Mouse (Mus musculus): ENCODE measurements around the gene Abcc2.

The Abcc2 gene

DNA sequence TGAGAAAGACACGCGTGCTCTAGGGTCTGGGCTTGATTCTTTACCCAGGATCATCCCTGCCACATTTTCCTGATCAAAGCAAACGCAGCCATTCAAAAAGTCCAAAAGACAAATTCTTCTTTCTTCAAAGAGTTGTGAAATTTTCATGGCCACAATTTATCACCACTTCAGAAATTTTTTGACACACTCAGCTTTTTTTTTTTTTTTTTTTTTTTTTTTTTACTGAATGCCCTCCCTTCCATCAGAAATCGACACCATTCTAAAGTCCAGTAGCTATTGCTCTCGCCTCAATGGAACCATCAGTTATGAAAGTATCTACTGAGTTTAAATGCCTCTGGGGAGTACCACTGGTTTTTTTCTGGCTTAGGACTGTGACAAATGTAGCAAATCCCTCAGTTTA, 1.6 kb upstream of the Abcc2 start:
- DNase-seq, result no peak

DNA sequence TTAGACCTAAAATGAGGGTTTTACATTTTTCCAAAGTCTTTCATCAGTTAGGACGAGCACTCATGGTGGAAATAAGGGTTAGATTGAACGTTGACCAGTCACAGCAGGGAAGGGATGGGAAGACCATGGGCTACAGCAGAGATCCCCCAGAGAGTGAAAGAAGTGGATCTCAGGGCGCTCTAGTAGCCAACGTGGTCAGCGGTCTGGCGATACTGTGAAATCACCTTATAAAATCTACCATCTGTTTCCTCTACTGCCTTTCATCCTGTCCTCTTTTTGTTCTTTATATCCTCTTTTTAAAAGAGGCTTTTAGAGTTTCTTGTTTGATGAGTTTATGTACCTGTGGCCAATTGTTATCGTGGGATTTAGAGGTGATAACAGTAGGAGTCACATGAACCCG, 2.8 kb downstream of the Abcc2 start:
- DNase-seq, result no peak

DNA sequence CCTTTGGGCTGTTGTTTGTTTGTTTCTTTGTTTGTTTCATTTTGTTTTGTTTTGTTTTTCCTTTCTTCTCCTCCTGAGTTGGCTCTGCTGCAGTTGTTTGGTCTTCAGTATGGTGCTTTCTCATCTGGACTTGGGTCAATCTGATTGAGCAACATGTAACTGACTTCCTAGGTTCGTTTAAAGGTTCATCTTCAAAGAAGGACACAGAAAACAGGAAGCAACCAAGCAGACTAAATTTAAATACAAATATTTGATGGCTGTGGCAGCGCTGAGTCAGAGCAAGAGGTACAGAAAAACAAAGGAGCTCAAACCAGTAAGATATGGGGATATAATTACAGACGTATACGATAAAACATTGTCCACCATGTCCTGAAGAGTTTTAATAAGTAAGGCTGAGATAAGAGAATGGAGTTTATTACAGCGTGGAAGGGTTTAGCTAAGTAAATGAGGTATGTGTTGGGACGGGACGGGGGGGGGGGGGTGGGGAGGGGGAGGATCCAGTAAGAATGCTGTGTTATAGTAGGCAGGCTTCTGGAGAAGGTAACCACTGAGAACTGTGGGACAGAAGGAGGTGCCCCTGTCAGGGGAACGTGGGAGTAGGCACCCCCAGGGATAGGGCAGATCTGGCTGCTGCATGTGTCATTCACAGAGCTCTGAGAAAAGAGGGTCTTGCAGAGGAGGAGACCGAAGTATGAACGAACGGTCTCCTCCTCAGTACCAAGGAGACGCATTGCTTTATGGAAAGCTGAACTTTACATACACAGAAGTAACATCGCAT, 4.4 kb downstream of the Abcc2 start:
- no peak for DNase-seq

DNA sequence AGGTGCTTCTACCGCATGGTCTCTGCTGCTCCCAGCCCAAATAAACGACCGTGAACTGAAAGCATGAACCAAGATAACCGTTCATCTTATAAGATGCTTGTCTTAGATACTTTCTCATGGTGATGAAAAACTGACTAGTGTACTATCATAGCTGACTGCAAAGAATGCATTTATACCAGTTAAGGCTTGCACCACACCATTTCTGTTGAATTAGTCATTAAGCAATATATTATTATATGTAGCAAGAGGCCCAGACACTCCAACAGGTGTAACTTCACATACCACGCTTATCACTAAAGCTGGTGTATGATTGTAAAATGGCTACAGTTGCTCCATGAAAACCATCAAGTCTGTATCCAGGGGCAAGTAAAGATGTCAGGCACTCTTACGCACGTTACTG, 7.8 kb downstream of the Abcc2 start:
- no peak for DNase-seq

DNA sequence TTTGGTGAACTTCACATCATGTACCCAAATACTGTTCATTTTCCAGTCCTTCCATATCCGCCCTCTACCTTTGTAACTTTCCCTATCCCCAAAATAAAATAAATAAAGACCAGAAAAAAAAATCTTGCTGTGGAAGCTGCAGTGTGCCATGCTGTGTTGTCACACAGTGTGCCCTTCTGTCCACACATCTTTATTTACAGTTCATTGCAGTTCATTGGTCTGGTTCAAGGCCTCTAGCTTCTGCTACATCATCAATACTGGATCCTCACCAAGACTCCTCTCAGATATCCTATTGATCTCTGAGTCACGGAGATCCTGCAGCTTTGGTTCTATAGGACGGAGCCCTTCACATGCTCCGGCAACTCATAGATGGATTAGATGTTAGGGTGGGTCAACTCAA, 10.5 kb downstream of the Abcc2 start:
- no peak for DNase-seq

DNA sequence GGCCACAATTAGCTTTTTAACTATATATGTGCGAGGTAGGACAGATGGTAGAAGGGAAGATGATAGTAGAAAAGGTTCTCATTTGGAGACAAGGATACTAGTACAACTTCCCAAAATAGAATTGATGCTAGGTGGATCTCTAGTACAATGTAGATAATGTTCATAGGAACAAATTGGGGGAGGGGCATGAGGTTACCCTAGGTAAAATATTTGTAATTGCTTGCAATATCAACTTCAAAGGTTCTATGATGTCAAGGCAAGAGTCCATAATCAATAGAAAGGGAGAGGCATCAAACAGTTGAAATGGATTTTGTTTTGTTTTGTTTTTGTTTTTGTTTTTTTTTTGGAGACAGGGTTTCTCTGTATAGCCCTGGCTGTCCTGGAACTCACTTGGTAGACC, 12.0 kb downstream of the Abcc2 start:
- DNase-seq, result no peak

DNA sequence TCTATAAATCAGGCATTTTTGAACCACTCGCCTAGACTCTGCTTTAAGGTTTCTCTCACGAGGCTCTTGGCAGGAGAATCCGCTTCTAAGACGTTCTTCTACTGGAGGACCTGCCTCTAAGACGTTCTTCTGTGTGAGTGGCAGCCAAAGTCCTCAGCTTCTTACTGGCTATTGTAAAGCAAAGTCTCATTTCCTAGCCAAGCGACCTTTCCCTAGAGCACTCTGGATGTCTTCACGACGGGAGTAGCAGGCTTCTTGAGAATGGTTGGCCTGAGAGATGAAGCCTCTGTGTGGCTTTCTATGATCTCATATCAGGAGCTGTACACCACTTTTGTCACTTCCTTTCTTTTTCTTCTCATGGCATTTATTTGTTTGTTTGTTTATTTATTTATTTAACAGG, 13.5 kb downstream of the Abcc2 start:
- no peak for DNase-seq

DNA sequence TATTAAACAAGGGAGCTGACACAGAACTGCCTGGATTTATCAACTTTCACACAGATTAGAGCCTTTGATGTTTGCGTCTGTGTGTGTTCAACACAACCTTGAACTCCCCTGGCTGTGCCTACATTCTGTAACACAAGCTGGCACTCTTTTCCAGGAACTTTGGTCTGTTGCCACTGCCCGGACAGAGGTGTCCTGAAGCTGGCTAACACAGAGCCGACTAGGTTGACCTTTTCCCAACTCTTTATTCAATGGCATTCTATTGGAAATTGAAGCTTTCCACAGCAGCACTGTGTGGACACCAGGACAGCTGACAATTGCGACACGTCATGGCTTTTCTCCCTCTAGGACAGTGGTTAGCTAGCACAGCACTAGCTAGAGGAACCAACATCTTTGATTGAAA, 15.2 kb downstream of the Abcc2 start:
- no peak for DNase-seq

DNA sequence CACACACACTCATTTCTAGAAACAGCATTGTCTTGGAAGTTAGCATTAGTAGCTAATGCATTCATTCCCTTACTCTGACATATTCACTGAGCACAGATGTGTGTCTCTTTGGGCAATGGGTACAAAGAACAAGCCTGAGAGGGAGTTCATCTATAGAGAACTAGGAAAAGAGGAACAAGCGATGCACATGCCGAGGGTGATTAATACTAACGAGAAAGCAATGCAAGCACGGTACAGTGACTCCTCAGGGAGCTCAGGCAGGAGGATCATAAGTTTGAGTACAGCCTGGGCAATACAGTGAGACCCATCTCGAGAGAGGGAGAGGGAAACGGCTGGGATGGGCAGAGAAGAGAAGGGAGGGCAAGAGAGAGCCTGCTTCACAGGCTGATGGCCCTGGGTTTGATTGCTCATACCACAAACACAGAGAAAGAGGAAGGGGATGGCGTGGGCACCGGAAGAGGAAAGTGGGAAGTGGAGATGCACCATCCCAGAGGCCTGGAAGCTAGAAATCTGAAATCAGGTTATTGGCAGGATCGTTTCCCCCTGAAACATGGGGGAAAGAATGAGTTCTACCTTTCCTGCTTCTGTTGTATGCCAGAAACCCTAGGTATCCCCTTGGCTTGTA, 19.5 kb downstream of the Abcc2 start:
- DNase-seq, result no peak

DNA sequence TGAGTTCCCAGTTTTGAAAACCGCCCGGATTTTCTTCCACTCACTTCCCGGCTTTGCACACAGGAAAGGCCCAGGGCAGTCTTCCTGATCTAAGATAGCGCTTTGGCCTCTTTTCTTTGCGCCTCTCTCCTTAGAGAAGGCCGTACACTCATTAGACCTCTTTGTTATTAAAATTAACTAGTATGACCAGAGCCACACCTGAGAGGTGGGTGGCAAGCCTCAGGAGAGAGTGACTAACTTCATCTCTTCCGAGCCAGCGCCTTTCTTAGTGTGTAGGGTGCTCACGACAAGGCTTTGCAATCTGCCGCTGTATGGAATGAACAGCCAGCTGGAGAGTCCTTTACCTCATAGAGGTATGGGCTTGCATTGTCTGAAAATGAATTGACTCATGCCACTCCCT, 21.9 kb downstream of the Abcc2 start:
- DNase-seq, result no peak

DNA sequence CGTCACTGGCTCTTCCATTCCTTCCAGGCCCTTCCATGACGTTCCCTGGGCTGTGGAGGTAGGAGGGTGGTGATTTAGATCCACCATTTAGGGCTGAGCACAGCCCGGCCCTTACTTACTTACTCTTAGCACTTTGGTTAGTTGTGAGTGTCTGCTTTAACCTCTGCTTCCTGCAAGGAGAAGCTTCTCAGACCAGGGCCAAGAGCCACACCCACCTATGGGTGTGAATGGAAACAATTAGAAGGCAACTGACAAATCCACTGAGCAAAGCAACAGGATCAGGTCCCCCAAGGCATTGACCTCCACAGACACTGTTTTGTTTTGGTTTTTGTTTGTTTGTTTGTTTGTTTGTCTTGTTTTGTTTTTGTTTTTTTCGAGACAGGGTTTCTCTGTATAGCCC, 27.3 kb downstream of the Abcc2 start:
- no peak for DNase-seq

DNA sequence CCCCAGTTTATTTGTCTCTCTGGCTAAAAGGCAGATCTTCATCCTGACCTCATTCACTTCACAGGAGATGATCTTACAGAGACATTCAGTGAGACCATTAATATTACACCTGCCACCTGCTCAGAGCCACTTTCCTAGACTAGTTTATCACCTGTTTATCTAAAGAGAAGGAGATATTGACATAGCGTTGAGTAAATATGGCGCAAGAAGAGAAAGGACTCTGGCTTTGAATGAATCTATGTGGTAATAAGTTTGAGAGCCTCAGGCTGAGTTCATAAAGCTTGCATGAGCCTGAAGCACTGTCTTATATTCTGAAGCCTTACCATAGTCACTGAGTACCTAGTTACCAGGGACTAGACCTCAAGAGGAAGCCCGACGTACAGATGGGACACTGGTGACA, 29.4 kb downstream of the Abcc2 start:
- no peak for DNase-seq

DNA sequence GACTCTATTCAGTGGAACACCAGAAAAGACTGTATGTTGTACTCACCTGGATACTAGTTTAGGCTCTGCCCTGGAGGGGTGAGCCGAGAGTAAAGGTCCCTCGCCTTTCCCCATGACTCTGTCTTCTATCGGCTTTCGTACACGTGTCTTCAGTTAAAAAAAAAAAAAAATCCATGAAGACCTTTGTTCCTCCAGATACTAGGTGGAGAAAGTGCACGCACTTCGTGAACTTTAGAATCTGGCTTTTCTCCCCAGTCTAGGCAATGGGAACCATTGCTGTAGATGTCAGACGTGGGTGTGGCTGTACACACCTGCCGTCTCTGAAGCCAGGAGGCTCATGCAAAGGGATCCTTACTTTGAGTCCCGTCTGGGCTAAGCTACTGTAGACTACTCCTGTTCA, 31.3 kb downstream of the Abcc2 start:
- no peak for DNase-seq

DNA sequence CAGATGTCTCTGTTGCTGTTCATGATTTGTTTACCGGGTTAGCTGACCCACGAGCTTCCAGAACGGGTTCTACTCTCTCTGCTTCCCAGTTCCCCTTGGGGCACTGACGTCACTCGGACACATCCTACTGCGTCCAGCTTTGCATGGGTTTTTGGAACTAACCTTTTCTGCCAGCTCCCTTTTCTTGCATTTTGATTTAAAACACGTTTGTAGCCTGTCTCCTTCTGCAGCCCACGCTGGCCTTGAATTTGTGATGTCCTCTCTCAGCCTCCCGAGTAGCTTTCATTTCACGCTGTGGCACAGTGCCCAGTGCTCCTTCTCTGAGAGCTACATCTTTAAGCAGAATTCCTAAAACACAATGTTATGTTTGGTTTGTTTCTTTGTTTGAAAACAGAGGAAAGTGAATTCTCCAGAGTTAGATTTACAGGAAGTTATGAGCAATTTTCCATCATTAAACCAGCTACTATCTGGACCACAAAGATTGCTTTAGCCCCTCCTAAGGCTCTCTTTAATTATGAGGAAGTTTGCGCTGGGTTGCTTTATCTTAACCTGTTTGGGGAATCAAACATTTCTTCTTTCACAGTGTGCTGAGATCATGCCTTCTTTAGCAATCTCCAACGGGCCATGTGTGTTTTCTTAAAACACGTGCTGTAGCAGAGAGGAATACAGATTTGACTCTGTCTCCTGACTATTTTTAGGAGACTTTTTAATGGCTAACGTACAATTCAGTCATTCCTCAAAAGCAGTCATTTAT, 33.8 kb downstream of the Abcc2 start:
- DNase-seq, result no peak

DNA sequence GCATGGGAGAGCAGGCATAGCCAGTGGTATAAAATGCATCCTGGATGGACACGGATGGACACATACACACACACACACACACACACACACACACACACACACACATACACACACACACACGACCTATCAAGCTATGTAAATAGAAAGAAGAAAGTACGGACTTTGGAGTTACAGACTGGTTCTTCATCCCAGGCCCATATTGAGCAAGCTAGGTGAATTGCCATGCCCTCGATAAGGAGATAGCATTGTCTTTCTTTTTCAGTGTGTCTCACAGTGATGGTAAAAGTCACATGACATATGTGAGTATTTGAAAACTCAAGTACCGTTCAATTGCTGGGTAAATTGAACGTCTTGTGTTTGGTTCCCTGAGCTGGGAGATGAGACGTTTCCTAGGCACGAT, 44.9 kb downstream of the Abcc2 start:
- no peak for DNase-seq

DNA sequence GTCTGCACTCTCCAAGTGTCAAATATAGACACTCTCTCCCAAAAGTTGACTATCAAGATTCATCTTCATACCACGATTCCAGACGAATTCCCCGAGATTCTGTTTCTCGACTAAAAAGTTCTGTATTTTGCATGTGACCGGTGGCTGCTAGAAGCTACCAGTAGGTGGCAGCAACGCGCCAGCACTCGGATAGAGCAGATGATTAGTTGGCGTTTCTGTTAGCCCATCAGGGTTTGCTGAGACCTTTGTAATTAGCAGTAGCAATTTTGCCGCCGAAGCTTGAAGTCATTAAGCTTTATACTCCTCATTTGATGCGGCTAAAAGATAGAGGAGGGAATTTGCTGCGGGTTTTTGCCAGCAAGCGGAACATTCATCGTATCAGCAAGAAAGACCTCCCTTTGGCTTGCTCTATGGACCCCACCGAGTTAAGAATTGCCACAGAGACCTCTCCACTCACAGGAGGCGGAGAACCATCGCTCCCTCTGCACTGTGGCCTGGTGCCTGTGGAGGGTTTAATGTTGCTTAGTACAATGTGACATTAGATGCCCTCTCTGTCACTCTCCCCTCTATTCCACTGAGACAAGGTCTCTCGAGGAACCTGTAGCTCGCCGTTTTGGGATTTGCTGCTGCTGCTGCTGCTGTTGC, 50.6 kb downstream of the Abcc2 start:
- peak; percentile 18 to 67 for DNase-seq

DNA sequence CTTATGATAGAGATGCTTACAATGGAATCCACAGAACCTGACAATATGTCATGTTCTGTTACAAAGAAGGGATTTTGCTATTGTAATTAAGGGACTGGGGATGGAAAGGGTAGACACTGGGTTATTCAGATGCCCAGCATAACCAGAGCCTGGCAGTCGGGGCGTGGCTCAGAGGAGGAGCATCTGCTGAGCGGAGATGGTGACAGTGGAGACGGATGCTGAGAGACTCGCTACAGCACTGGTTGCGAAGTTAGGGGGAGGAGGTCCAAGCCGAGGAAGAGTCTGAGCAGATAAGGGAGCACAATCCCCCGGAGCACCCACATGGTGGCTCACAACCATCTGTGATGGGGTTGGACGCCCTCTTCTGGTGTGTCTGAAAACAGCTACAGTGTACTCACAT, 61.2 kb downstream of the Abcc2 start:
- no peak for DNase-seq

DNA sequence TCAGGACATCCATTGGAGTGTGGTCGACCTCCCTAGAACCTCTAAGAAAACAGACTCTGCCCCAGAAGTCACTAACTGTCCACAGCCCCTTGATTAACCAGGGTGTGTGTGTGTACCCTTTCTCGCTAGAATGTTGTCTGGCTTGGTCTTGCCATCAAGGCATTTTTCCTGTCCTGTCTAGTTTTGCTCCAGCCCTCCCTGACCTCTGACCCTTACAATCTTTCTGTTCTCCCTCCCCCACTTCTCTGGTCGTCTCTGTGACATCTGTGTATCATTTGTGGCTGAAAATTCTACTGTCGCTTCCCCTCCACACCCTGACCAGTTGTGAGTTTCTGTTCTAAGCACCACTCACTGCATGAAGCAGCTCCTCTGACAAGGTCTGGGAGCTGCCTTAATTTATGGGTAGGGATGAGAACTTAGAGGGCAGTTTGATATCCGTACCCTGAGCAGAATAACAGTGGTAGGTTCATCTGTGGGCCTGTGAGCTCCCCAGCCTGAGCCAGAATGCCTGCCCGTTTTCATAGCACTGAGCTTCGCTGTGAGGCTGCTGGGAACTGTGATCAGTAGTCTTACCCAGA, 63.4 kb downstream of the Abcc2 start:
- DNase-seq, result no peak

DNA sequence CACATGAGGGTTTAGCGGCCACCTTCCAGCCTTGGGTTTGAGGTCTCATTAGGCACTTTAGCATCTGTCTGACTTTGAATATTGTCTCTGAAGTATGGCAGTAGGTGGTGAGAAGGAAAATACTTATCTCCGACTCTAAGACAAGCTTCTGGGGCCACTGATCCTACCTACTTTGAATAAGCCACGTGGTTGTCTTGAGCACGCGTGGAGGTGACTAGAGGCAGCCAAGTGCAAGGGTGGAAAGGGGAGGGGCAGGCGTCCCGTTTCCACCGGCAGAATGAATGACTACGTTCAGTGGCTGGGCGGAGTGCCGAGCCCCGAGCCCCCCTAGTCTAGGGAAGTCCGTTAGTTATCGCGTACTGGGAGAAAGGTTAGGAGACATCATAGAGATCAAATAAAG, 65.1 kb downstream of the Abcc2 start:
- DNase-seq, result no peak

DNA sequence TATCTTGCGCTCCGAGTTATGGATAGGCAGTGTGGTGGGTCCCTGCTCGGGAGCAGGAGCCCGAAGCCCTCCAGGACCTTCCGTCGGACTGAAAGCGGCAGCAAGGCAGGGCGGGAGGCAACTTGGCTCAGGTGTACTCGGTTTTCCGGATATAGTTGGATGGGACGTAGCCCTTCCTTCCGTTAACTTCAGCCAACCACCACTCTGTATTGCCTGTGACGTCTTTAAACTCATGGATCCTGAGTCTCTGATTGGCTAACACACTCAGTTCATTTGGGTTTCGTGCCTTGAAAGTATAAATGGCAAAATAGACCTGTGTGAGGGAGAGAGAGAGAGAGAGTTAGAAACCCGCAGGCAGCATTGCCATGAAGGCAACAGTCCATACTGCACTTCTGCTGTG, 66.0 kb downstream of the Abcc2 start:
- no peak for DNase-seq

DNA sequence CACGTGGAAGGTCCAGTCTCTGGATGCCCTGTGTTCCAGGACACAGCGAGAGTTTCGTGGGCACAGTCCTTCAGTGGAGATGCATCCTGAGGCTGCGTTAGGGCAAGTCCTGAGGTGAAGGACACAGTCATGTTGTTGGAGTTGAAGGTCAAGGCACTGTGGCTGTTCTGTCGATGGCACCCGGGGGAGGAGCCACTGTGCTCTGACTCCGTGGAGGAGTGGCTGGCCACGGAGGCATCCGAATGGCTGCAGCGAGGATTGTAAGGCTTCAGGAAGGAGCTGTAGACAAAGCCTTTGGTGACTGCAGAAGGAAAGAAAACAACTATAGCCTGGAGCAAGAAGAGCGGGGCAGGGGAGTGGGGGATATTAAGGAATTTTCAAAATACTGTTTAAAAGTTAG, 68.0 kb downstream of the Abcc2 start:
- DNase-seq, result no peak

DNA sequence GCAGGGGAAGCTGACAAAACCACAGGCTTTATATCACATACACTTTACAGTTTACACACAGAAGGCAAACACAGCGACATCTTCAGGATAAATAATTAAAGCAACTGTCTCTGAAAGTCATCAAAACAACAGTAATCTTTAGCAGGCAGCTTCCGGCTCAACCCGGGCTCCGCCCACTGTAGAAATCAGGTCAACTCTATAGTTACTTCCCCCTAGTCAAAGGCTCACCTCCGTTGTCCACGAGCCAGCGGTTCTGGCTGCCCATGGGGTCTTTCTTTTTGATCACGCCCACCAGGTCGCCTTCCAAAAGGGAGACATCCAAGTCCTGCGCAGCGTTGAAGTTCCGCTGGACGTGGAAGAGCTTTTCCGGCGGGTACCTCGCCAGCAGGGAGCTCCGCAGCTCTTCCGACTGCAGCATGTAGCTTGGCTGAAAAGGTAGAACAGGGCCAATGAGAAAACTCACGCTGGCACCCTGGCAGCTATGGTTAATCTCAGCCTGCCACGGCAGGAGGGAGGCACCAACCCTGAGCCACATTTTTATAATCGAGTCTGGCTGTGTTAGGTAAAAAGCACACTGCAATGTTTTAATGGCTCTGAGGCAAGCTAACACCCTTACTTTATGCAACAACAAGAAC, 70.1 kb downstream of the Abcc2 start:
- DNase-seq, result no peak
